Mouse (Mus musculus) limb, embryonic 14.5 days (tissue): Measurements from ENCODE around the gene 6430628N08Rik. TPM values are rescaled to one million over a fixed set of nuclear protein-coding genes. Genes with fewer than 3 reads are reported as not detected.

Experiments used
- ATAC-seq: fragments of 200-750 bp; cut with Nextera tagmentation; 2 replicates; pipeline ENCODE4 v1.8.0; 2017; ENCODE audit warnings: low read depth, moderate number of reproducible peaks, moderate TSS enrichment; ENCODE audit not compliant: low FRiP score
- DNase-seq: peaks from one replicate; pipeline ENCODE4 v3.0.0-alpha.2; 2015; ENCODE audit warnings: low spot score
- H3K27ac ChIP-seq: fragments of 300-500 bp; sonication (generic); replicated peaks from 2 replicates; pipeline ENCODE4 v1.5.1; 2014; ENCODE audit warnings: low read depth, mild to moderate bottlenecking, low read length, moderate library complexity, mixed read lengths
- H3K27me3 ChIP-seq: fragments of 300-500 bp; sonication (generic); 2 replicates; pipeline ENCODE4 v1.6.1; 2014; ENCODE audit warnings: low read length, mixed read lengths; ENCODE audit not compliant: control insufficient read depth, insufficient read depth
- H3K36me3 ChIP-seq: fragments of 300-500 bp; sonication (generic); 2 replicates; pipeline ENCODE4 v1.6.1; 2014; ENCODE audit warnings: mild to moderate bottlenecking, low read length, moderate library complexity, mixed read lengths; ENCODE audit not compliant: control insufficient read depth, insufficient read depth
- H3K4me1 ChIP-seq: fragments of 300-500 bp; sonication (generic); 2 replicates; pipeline ENCODE4 v1.6.1; 2014; ENCODE audit warnings: antibody characterized with exemption, low read length, mixed read lengths; ENCODE audit not compliant: control insufficient read depth, insufficient read depth
- H3K4me2 ChIP-seq: fragments of 300-500 bp; sonication (generic); replicated peaks from 2 replicates; pipeline ENCODE4 v1.6.1; 2014; ENCODE audit warnings: low read depth, mild to moderate bottlenecking, low read length, moderate library complexity; ENCODE audit not compliant: severe bottlenecking
- H3K4me3 ChIP-seq: fragments of 300-500 bp; sonication (generic); replicated peaks from 2 replicates; pipeline ENCODE4 v1.5.1; 2014; ENCODE audit warnings: low read length
- H3K9ac ChIP-seq: fragments of 300-500 bp; sonication (generic); 2 replicates; pipeline ENCODE4 v1.6.1; 2014; ENCODE audit warnings: mild to moderate bottlenecking, low read depth, low read length, moderate library complexity; ENCODE audit not compliant: severe bottlenecking
- H3K9me3 ChIP-seq: fragments of 300-500 bp; sonication (generic); 2 replicates; pipeline ENCODE4 v1.6.1; 2016; ENCODE audit warnings: low read length; ENCODE audit not compliant: control insufficient read depth
- POLR2A ChIP-seq: fragments of 200-500 bp; IDR thresholded peaks from 2 replicates; pipeline ENCODE4 v1.8.0; 2012; ENCODE audit warnings: inconsistent platforms, mild to moderate bottlenecking, moderate library complexity, borderline replicate concordance; ENCODE audit not compliant: insufficient read depth, insufficient read length; ENCODE audit errors: extremely low read depth
- WGBS: fragments of 180-500 bp; shearing (Covaris S2); extraction: QIAGEN DNeasy Blood & Tissue Kit; methylation state at CpG from one replicate; pipeline ENCODE4 v1.1.7; 2014; 5-methylcytosine and 5-hydroxymethylcytosine counted together
- polyA plus RNA-seq, 2 experiments: library from polyadenylated mRNA; depleted of rRNA in 1 of 2; stranded (reverse) in 1 of 2; unstranded in 1 of 2; fragments of >200 nt; fragmentation: Nextera tagmentation in 1 of 2; extraction: Ambion mirVana in 1 of 2; gene quantifications; 2 replicates each; pipeline versions ENCODE4 v1.2.1 to v1.2.3; 2012 to 2014

6430628N08Rik gene
- not detected in 2 replicates for polyA plus RNA-seq (2012; rRNA removed)
- polyA plus RNA-seq (2014; fragmentation: Nextera tagmentation; extraction: Ambion mirVana) = not detected in 2 replicates

- Histone ChIP-seq H3K9me3 (no peaks in the 10 kb centered on the region), H3K4me1 (peaks cover 4% of the 10 kb centered on the region), H3K27ac (no peak within 1 kb of the TSS), H3K27me3 (peaks cover 19% of the 10 kb centered on the region), H3K36me3 (no peaks in the 10 kb centered on the region), H3K4me3 (peak within 1 kb of the TSS; percentile 26), H3K4me2 (peak within 1 kb of the TSS; percentile 46), H3K9ac (peak within 1 kb of the TSS; percentile 21; the same call in 1 of the 2 replicates)
- WGBS = under 1% methylated on average over 31 of the region's 31 CpGs
- DNase-seq (peak; percentile 6), ATAC-seq (no peak)
- no peak for TF ChIP-seq POLR2A
Observed at GRCm38 (mm10) chr4:115890553-115890952, at the start of gene 6430628N08Rik. TSS of gene 6430628N08Rik (plus strand) at chr4:115890665.

- DNase-seq (no peak), ATAC-seq (no peak)
- 0 out of 2 replicates have a peak, but pooled peaks cover under 1% of the 10 kb centered on the region for H3K36me3 ChIP-seq
- H3K27me3 ChIP-seq = no peaks in the 10 kb centered on the region
- H3K4me1 ChIP-seq = peaks cover 3% of the 10 kb centered on the region; the same call in 1 of the 2 replicates
- H3K9ac ChIP-seq = no peak overlapping the region
- H3K4me2 ChIP-seq = no peak overlapping the region
- no peaks in the 10 kb centered on the region for H3K9me3 ChIP-seq
- no peak overlapping the region for H3K4me3 ChIP-seq
- no peak overlapping the region for H3K27ac ChIP-seq
- 90% methylated on average over 4 of the region's 4 CpGs for WGBS
- TF ChIP-seq POLR2A = no peak
Observed at GRCm38 (mm10) chr4:115840842-115841241, 49.6 kb upstream of the 6430628N08Rik start.

DNA sequence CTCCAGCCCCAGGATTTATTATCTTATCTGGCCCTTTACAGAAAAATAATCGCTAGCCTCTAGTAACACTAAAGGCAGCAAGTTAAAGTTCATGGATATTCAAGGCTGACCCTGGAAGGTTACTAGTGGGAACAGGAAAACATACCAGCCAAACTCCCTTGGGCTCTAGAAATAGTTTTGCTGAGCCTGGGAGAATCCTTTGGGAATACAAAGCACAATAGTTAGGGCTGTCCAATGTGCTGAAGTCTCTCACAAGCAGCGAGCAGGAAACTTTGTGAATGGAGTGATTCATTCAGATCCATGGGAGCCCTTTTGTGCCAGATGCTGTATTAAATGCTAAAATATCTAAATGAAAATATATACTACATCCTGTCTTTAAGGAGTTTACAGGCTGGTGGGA is 43.8 kb upstream of the 6430628N08Rik start:
- H3K4me3 ChIP-seq = no peak overlapping the region

GRCm38 (mm10) chr4:115847377-115847776 is 43.1 kb upstream of the 6430628N08Rik start:
- no peak overlapping the region for H3K4me3 ChIP-seq
- H3K36me3 ChIP-seq = peaks cover 29% of the 10 kb centered on the region
- DNase-seq (no peak), ATAC-seq (no peak)
- H3K27me3 ChIP-seq = no peaks in the 10 kb centered on the region
- no peaks in the 10 kb centered on the region for H3K4me1 ChIP-seq
- no peaks in the 10 kb centered on the region for H3K9me3 ChIP-seq
- no peak for TF ChIP-seq POLR2A
- H3K4me2 ChIP-seq = no peak overlapping the region
- no peak overlapping the region for H3K27ac ChIP-seq
- H3K9ac ChIP-seq = no peak overlapping the region
- WGBS = 53% methylated on average over 5 of the region's 5 CpGs

More for the DNA sequence above, 43.8 kb upstream of the 6430628N08Rik start:
- TF ChIP-seq POLR2A = no peak
- Histone ChIP-seq H3K27me3 (no peaks in the 10 kb centered on the region), H3K4me1 (no peaks in the 10 kb centered on the region), H3K9ac (no peak overlapping the region), H3K9me3 (no peaks in the 10 kb centered on the region), H3K4me2 (no peak overlapping the region), H3K27ac (no peak overlapping the region), H3K36me3 (peaks cover 22% of the 10 kb centered on the region)
- WGBS = 65% methylated on average over 2 of the region's 2 CpGs
- no peak for DNase-seq
- ATAC-seq = no peak

DNA sequence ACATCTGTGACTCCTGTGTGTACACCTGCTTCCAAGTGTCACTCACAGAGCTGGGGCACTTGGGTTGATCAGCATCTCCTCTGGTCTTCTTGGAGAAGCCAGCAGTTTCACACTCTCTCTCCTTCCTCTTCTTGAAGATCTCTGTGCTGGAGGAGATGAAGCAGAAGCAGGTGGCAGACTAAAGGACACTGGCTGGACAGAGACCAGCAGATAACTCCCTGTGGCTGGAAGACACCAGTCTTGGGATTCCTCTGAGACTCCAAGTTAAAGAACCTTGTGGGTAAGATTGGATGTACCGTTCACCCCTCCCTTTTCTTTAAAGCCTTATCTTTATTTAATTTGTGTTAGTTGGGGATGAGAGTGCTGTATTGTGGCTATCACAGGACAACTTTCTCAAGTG is 42.4 kb upstream of the 6430628N08Rik start:
- Histone ChIP-seq H3K4me3 (no peak overlapping the region), H3K36me3 (peaks cover 29% of the 10 kb centered on the region), H3K27ac (no peak overlapping the region), H3K27me3 (no peaks in the 10 kb centered on the region), H3K9ac (no peak overlapping the region), H3K4me1 (no peaks in the 10 kb centered on the region), H3K9me3 (no peaks in the 10 kb centered on the region), H3K4me2 (no peak overlapping the region)
- WGBS = 95% methylated on average over 1 of the region's 1 CpGs
- no peak for DNase-seq
- TF ChIP-seq POLR2A = no peak
- no peak for ATAC-seq
